Mouse (Mus musculus): ENCODE measurements around the gene Smr2. TPM values are rescaled to one million over a fixed set of nuclear protein-coding genes. Genes with fewer than 3 reads are reported as not detected.
"Not testable (repeated sequence)": the region's sequence is repeated elsewhere in the genome, so short reads cannot be mapped to it uniquely, and the experiment has no call there.

The Smr2 gene
- not detected in 2 replicates for polyA plus RNA-seq (2015; fragmentation: Nextera tagmentation; extraction: Ambion mirVana)

GRCm38 (mm10) chr5:88086256-88086655 lies at the start of gene Smr2:
Gene Smr2 (plus strand): TSS chr5:88086556.
- ATAC-seq (replicated peaks); H3K9me3 ChIP-seq; H3K27me3 ChIP-seq (replicated peaks); H3K4me2 ChIP-seq; H3K9ac ChIP-seq; H3K4me3 ChIP-seq; H3K27ac ChIP-seq; H3K36me3 ChIP-seq (replicated peaks); H3K4me1 ChIP-seq: not testable (repeated sequence)

GRCm38 (mm10) chr5:88111430-88111829 lies 25.1 kb downstream of the Smr2 start, which contains the start of gene Gm11116:
Gene Gm11116 (minus strand): TSS chr5:88111530.
- no peak for ATAC-seq (replicated peaks)
- Histone ChIP-seq H3K4me3 (no peak within 1 kb of the TSS), H3K27ac (no peak within 1 kb of the TSS), H3K9ac (no peak within 1 kb of the TSS), H3K9me3 (no peaks in the 10 kb centered on the region), H3K4me1 (no peaks in the 10 kb centered on the region), H3K36me3 (replicated peaks) (no peaks in the 10 kb centered on the region), H3K4me2 (no peak within 1 kb of the TSS), H3K27me3 (replicated peaks) (no peaks in the 10 kb centered on the region)
- WGBS: 76% methylated on average over 1 of the region's 1 CpGs

- no peak within 1 kb of the TSS for H3K4me3 ChIP-seq
- no peaks in the 10 kb centered on the region for H3K4me1 ChIP-seq
- no peaks in the 10 kb centered on the region for H3K36me3 ChIP-seq (replicated peaks)
- H3K27ac ChIP-seq: no peak within 1 kb of the TSS
- H3K9ac ChIP-seq: no peak within 1 kb of the TSS
- H3K9me3 ChIP-seq: no peaks in the 10 kb centered on the region
- H3K4me2 ChIP-seq: no peak within 1 kb of the TSS
- no peaks in the 10 kb centered on the region for H3K27me3 ChIP-seq (replicated peaks)
- no peak for ATAC-seq (replicated peaks)
Observed at GRCm38 (mm10) chr5:88153999-88154398, 67.6 kb downstream of the Smr2 start, which contains the start of gene Gm11115. Gene Gm11115 (minus strand): TSS chr5:88154099.

Other genes starting within 250 kb of the Smr2 start
- gene Odam, start 201.5 kb upstream of the Smr2 start, polyA plus RNA-seq (2015; fragmentation: Nextera tagmentation; extraction: Ambion mirVana): not detected in 2 replicates
- not detected in 2 replicates for gene Csn3, start 161.0 kb upstream of the Smr2 start, polyA plus RNA-seq (2015; fragmentation: Nextera tagmentation; extraction: Ambion mirVana)
- gene 2310003L06Rik, start 117.1 kb upstream of the Smr2 start, polyA plus RNA-seq (2015; fragmentation: Nextera tagmentation; extraction: Ambion mirVana): not detected in 2 replicates
- gene Gm28434, start 117.0 kb upstream of the Smr2 start, polyA plus RNA-seq (2015; fragmentation: Nextera tagmentation; extraction: Ambion mirVana): not detected in 2 replicates
- not detected in 2 replicates for gene Cabs1, start 107.1 kb upstream of the Smr2 start, polyA plus RNA-seq (2015; fragmentation: Nextera tagmentation; extraction: Ambion mirVana)
- not detected in 2 replicates for gene Smr3a, start 84.0 kb upstream of the Smr2 start, polyA plus RNA-seq (2015; fragmentation: Nextera tagmentation; extraction: Ambion mirVana)
- not detected in 2 replicates for gene Gm11116, start 25.0 kb downstream of the Smr2 start, polyA plus RNA-seq (2015; fragmentation: Nextera tagmentation; extraction: Ambion mirVana)
- gene Gm11115, start 67.5 kb downstream of the Smr2 start, polyA plus RNA-seq (2015; fragmentation: Nextera tagmentation; extraction: Ambion mirVana): not detected in 2 replicates
- not detected in 2 replicates for gene Gm7714, start 182.4 kb downstream of the Smr2 start, polyA plus RNA-seq (2015; fragmentation: Nextera tagmentation; extraction: Ambion mirVana)
- not detected in 2 replicates for gene Prol1, start 230.8 kb downstream of the Smr2 start, polyA plus RNA-seq (2015; fragmentation: Nextera tagmentation; extraction: Ambion mirVana)